23 mouse cellular contexts compared by ENCODE assay signal in the genomic region with DNA sequence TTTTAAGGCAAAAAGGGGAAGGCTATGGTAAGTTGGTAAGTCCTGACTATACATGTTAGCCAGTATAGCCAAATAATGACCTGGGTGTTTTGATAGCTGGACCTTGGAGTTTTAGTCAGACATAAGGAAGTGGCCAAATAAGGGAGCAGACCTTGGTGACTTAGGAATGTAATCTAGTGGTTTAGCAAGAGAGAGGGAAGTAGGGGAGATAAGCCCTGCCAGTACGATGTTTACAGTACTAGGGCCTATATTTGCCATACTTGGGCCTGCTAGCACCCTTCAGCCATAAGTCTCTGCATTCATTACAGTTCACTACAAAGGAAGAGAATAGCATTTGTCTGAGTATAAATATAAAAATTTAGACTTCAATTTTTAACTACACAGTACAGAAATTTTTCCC. TPM values are rescaled to one million over a fixed set of nuclear protein-coding genes. Genes with fewer than 3 reads are reported as not detected.
DNase-seq lines count a peak whose midpoint lies in the region; ATAC-seq and TF ChIP-seq lines count a peak whose summit lies in the region.
"Had no signal": no experiment of that assay in that cellular context is flagged by ENCODE, and none has a peak within 500 bp of the region (broad histone marks: within the 10 kb centered on the region; RNA-seq: fewer than 3 reads in every experiment).

No protein-coding gene starts in this region.

- H3K4me1 ChIP-seq in stomach, embryonic 14.5 days (ENCODE audit: control insufficient read depth, insufficient read depth, low read length), result no peaks in the 10 kb centered on the region
- H3K4me1 ChIP-seq in stomach, postnatal 0 days (replicated peaks; ENCODE audit: control insufficient read depth, insufficient read depth), result no peaks in the 10 kb centered on the region
- H3K4me1 ChIP-seq: embryonic facial prominence, embryonic 10.5 days; embryonic facial prominence, embryonic 12.5 days; forebrain, embryonic 13.5 days; forebrain, embryonic 15.5 days had no signal

- intact Hi-C loops in heart, postnatal 25 days (cut with DNase I), result no loop called here

- TF ChIP-seq CTCF in stomach, postnatal 0 days (IDR thresholded peaks at IDR 0.05; ENCODE audit: low read depth), result no peak

- peak; percentile 1 for DNase-seq in embryo, embryonic 10.5 days (ENCODE audit: low spot score)
- no peak for DNase-seq in embryo, embryonic 10 days (ENCODE audit: low spot score)
- DNase-seq in ovary, adult 18-20 months (ENCODE audit: low spot score), result peak; percentile 7
- DNase-seq in ovary, postnatal 36 days (ENCODE audit: low spot score), result no peak
- no peak for DNase-seq in stomach, postnatal 0 days (ENCODE audit: low spot score)
- no peak for DNase-seq in heart, postnatal 25 days (ENCODE audit: low spot score)
- no peak for DNase-seq in thymus, postnatal 25 days
- DNase-seq: adrenal gland, adult 8-10 months; adrenal gland, postnatal 14 days; adrenal gland, postnatal 36 days; cerebellum, adult 11-12 months; cerebellum, adult 2 months; cerebellum, adult 9-10 months; cerebellum, postnatal 10 days; cerebellum, postnatal 25 days; forebrain, postnatal 0 days had no signal

- no peak overlapping the region for H3K4me2 ChIP-seq in stomach, embryonic 14.5 days (replicated peaks; ENCODE audit: low read depth, low read length)
- no peak overlapping the region for H3K4me2 ChIP-seq in stomach, postnatal 0 days (replicated peaks; ENCODE audit: low read depth)
- H3K4me2 ChIP-seq: embryonic facial prominence, embryonic 12.5 days; forebrain, embryonic 13.5 days; forebrain, embryonic 15.5 days had no signal

- no peaks in the 10 kb centered on the region for H3K27me3 ChIP-seq in stomach, embryonic 14.5 days (ENCODE audit: control insufficient read depth, insufficient read depth, low read length)
- no peaks in the 10 kb centered on the region for H3K27me3 ChIP-seq in stomach, postnatal 0 days (ENCODE audit: control insufficient read depth, insufficient read depth, low read length)
- H3K27me3 ChIP-seq: embryonic facial prominence, embryonic 12.5 days; forebrain, embryonic 13.5 days; forebrain, embryonic 15.5 days had no signal

- H3K36me3 ChIP-seq in stomach, embryonic 14.5 days (ENCODE audit: control insufficient read depth, insufficient read depth, low read length), result no peaks in the 10 kb centered on the region
- no peaks in the 10 kb centered on the region for H3K36me3 ChIP-seq in stomach, postnatal 0 days (ENCODE audit: control insufficient read depth, insufficient read depth, low read length)
- H3K36me3 ChIP-seq: embryonic facial prominence, embryonic 10.5 days; embryonic facial prominence, embryonic 12.5 days; forebrain, embryonic 15.5 days had no signal

- H3K9me3 ChIP-seq in stomach, embryonic 14.5 days (ENCODE audit: control insufficient read depth, low read depth, low read length), result no peaks in the 10 kb centered on the region
- H3K9me3 ChIP-seq in stomach, postnatal 0 days (ENCODE audit: control insufficient read depth, low read length), result no peaks in the 10 kb centered on the region
- H3K9me3 ChIP-seq: embryonic facial prominence, embryonic 10.5 days; embryonic facial prominence, embryonic 12.5 days; forebrain, embryonic 13.5 days; forebrain, embryonic 15.5 days had no signal

- H3K9ac ChIP-seq in stomach, embryonic 14.5 days (replicated peaks; ENCODE audit: low read depth, low read length), result no peak overlapping the region
- no peak overlapping the region for H3K9ac ChIP-seq in stomach, postnatal 0 days (ENCODE audit: low read length)
- H3K9ac ChIP-seq: embryonic facial prominence, embryonic 12.5 days; forebrain, embryonic 13.5 days; forebrain, embryonic 15.5 days; forebrain, postnatal 0 days had no signal

- 46% methylated on average over 1 of the region's 1 CpGs for WGBS in stomach, embryonic 14.5 days
- 13% methylated on average over 1 of the region's 1 CpGs for WGBS in stomach, postnatal 0 days

- no peak overlapping the region for H3K27ac ChIP-seq in stomach, embryonic 14.5 days (ENCODE audit: low read length)
- no peak overlapping the region for H3K27ac ChIP-seq in stomach, postnatal 0 days (replicated peaks)
- H3K27ac ChIP-seq: embryonic facial prominence, embryonic 10.5 days; embryonic facial prominence, embryonic 12.5 days; forebrain, embryonic 13.5 days; forebrain, embryonic 15.5 days had no signal

- peak; percentile 42; the same call in 1 of the 2 replicates for ATAC-seq in stomach, embryonic 14.5 days (ENCODE audit: insufficient number of reproducible peaks, insufficient read depth, low FRiP score, low read depth)
- ATAC-seq in stomach, postnatal 0 days (ENCODE audit: low FRiP score, low TSS enrichment), result peak; percentile 57; the same call in 1 of the 2 replicates
- ATAC-seq: activated CD4-positive, CD25-positive, alpha-beta regulatory T cell, adult 4 months; forebrain, embryonic 13.5 days; forebrain, embryonic 15.5 days; forebrain, postnatal 0 days; Patski had no signal

- TF ChIP-seq EP300 in stomach, postnatal 0 days (optimal IDR thresholded peaks at IDR 0.05), result no peak

- no peak overlapping the region for H3K4me3 ChIP-seq in stomach, embryonic 14.5 days (ENCODE audit: low read depth, low read length)
- no peak overlapping the region for H3K4me3 ChIP-seq in stomach, postnatal 0 days (ENCODE audit: low read depth, low read length)
- H3K4me3 ChIP-seq: embryonic facial prominence, embryonic 10.5 days; embryonic facial prominence, embryonic 12.5 days; forebrain, embryonic 13.5 days; forebrain, embryonic 15.5 days had no signal

RNA-seq across cellular contexts. Expression of gene Yes1, which starts 46.3 kb away (rescaled TPM):
- polyA plus RNA-seq in stomach, embryonic 14.5 days (2014; fragmentation: Nextera tagmentation; extraction: Ambion mirVana), result 33.3 and 36.8 TPM in 2 replicates
- 14.2 and 15.0 TPM in 2 replicates for polyA plus RNA-seq in stomach, postnatal 0 days (2015; fragmentation: Nextera tagmentation; extraction: Ambion mirVana)
- 10 to 100 TPM; 21.0 to 22.6 TPM for total RNA-seq in heart, postnatal 25 days (2021)

Comparison
In these comparisons a context has a peak if more than half of its experiments do, and no peak if none do; other contexts are left out.
1. DNase-seq: peak in embryo, embryonic 10.5 days (single experiment) and ovary, adult 18-20 months (single experiment); none in embryo, embryonic 10 days (single experiment), ovary, postnatal 36 days (single experiment), stomach, postnatal 0 days (single experiment), heart, postnatal 25 days (single experiment) and thymus, postnatal 25 days (single experiment).